Mouse (Mus musculus) G1E (cell line): ENCODE results near the gene Usp42.

Experiments used
- CTCF ChIP-seq: IDR thresholded peaks from 2 replicates; pipeline ENCODE4 v1.5.1; 2012; ENCODE audit warnings: low read depth, low read length, inconsistent platforms, mixed read lengths
- GATA1 ChIP-seq: IDR thresholded peaks from 2 replicates; pipeline ENCODE4 v1.6.1; 2012; ENCODE audit warnings: borderline replicate concordance, low read length, inconsistent platforms, mixed read lengths
- TAL1 ChIP-seq: conservative IDR thresholded peaks from 2 replicates; pipeline ENCODE4 v1.6.1; 2012; ENCODE audit warnings: low read depth, low read length, inconsistent platforms, mixed read lengths

DNA sequence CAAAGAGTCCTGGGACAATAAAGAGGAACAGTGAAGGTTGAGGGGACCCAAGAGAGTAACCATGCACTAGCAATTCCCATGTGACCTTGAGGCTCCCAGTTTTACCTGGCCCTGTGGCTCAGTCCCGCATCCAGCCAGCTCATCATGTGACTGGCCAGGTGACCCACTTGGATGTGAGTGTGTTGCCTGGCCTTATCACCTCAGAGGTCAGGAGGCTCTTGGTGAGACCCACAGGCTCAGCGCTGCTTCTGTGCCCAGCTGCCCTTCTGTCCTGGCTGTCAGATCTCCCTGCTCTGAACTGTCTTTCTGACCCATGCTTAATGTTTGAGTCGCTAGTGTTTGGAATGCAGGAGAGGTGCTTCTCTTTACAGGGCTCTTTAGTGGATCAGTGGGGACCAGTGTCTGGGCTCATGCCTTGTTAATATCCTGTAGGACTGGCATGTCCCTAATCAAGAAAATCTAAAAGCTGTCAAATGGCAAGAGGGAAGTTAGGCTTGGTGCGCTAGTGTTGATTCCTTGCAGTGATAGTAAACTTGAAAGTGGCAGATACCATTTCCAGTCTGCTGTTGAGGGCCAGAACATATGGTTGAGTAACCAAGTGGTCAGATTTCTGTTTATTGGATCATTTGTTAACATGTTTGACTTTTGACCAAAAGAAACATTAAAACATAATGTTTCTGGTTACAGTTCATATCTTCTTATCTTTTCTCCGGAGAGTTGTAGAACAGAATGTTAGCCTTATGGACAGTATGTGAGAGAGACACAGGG, 55.7 kb downstream of the Usp42 start:
- no peak for TF ChIP-seq CTCF
- no peak for TF ChIP-seq TAL1
- no peak for TF ChIP-seq GATA1
